Mouse (Mus musculus) gastrocnemius, adult 2 months (tissue): Measurements from ENCODE around the gene Cirbp. TPM values are rescaled to one million over a fixed set of nuclear protein-coding genes. Genes with fewer than 3 reads are reported as not detected.

Experiments used
- DNase-seq: peaks from one replicate; pipeline ENCODE4 v3.0.0; 2022
- H3K27ac ChIP-seq: fragments of 200-600 bp; 2 replicates; pipeline ENCODE4 v1.8.1; 2022; ENCODE audit warnings: mild to moderate bottlenecking
- H3K4me3 ChIP-seq: fragments of 200-600 bp; 2 replicates; pipeline ENCODE4 v1.8.1; 2022; ENCODE audit warnings: mild to moderate bottlenecking, moderate library complexity
- CTCF ChIP-seq: fragments of 200-600 bp; IDR thresholded peaks from 2 replicates; pipeline ENCODE4 v1.8.1; 2022; ENCODE audit warnings: antibody characterized with exemption, mild to moderate bottlenecking, moderate library complexity
- intact Hi-C: fragments of 180-260 bp; cut with DNase I; formaldehyde crosslinking; loops from one replicate; pipeline ENCODE4 v1.15.1; 2025
- total RNA-seq, 2 experiments: library from RNA; stranded (reverse); gene quantifications; 2 replicates each; pipeline ENCODE4 v1.2.3; 2021

The Cirbp gene
- total RNA-seq, 2 experiments from 2014 or later = 22.1 to 30.7 TPM

DNA sequence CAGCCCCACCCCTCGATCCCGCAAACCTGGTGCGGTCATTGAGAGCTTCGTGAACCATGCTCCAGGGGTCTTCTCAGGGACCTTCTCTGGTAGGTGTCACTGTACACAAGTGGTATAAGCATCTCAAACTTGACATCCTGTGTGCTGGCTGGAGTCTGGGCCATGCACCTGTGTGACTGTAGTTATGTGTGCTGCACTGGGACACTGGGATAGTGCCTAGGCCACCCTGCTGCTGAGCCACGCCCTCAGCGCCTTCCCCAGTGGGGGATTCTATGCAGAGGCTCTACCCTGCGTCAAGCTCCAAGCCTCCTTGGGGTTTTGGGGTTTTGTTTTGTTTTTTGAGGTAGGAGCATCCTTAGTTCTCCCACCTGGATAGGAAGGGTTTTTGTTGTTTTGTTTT lies 11.4 kb upstream of the Cirbp start:
- TF ChIP-seq CTCF = no peak
- Histone ChIP-seq H3K4me3 (no peak overlapping the region), H3K27ac (peak overlapping the region; percentile 20; the same call in 1 of the 2 replicates)
- intact Hi-C loops = no loop called here
- no peak for DNase-seq

DNA sequence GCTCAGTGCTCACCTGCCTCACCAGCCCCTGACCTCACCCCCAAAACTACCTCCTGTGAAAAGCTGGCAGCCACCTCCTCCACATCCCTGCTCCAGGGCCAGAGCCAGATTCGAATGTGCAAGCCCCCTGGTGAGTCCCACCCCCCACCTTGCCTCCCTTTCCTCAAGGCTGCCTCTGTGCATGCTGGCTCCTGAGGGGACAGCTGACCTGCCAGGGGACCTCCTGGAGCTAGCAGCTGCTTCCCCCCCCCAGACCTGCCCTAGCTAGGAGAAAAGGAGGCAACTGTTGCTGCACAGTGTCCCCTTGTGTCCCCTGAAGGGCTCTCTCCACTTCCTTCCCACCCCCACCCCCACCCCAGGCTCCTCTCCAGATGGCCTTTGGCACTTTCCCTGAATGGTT lies 10.5 kb upstream of the Cirbp start:
- Histone ChIP-seq H3K4me3 (no peak overlapping the region), H3K27ac (peak overlapping the region; percentile 93)
- DNase-seq = no peak
- intact Hi-C loops = no loop called here
- no peak for TF ChIP-seq CTCF

GRCm38 (mm10) chr10:80156002-80156751 lies 9.6 kb upstream of the Cirbp start:
- Histone ChIP-seq H3K4me3 (peak overlapping the region; percentile 51), H3K27ac (peak overlapping the region; percentile 93)
- intact Hi-C loops = no loop called here
- DNase-seq = peak; percentile 22
- TF ChIP-seq CTCF = no peak

DNA sequence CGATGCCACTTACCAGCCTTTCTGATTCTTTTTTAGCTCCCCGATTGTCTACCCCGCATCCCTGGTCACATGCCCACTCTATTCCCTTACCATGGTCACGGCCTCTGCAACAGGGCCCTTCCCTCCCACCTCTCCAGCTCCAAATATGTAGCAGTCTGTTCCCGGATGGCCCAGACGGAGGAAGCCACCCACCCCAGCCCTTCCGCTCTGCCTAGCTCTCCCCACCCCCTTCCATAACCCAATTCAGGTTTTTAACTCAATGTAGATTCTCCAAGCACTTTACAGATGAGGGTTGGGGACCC lies 9.1 kb upstream of the Cirbp start:
- intact Hi-C loops = no loop called here
- Histone ChIP-seq H3K4me3 (peak overlapping the region; percentile 51), H3K27ac (peak overlapping the region; percentile 93)
- TF ChIP-seq CTCF = no peak
- DNase-seq = peak; percentile 57

- TF ChIP-seq CTCF = no peak
- intact Hi-C loops = no loop called here
- DNase-seq = no peak
- Histone ChIP-seq H3K4me3 (peak overlapping the region; percentile 51), H3K27ac (peak overlapping the region; percentile 93)
Observed at GRCm38 (mm10) chr10:80157141-80157929, 8.4 kb upstream of the Cirbp start.

DNA sequence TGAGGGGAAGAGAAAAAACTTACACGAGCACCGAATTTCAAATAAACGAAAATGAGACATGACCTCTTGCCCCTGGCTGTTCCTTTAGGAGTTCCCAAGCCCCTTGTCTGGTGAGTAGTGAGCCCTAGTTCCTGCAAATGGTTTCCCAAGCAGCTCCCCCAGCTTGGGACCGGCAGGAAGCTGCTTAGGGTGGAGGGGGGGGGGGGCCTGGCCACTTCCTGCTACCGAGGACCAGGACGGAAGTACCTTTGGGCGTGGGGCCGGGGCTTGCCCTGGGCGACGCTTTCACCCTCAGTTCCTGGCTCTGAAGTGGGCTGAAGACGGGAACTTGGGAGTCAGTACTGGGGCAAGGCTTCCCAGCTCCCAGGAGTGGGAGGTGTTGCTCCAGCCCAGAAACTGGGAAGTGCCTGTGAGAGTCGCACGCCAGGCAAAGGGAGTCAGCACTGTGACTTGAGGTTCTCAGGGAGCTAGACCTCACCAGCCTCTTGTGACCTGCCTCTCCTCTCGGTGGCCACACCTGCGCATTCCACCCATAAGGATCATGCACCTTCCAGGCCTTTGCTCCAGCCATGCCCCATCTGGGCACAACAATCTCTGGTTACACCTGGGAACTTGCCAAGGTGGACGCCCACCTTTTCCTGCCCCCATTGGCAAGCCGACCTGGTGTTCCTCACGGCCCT lies 7.3 kb upstream of the Cirbp start:
- DNase-seq = peak; percentile 77
- Histone ChIP-seq H3K27ac (peak overlapping the region; percentile 93), H3K4me3 (peak overlapping the region; percentile 73)
- no peak for TF ChIP-seq CTCF
- intact Hi-C loops = no loop called here

DNA sequence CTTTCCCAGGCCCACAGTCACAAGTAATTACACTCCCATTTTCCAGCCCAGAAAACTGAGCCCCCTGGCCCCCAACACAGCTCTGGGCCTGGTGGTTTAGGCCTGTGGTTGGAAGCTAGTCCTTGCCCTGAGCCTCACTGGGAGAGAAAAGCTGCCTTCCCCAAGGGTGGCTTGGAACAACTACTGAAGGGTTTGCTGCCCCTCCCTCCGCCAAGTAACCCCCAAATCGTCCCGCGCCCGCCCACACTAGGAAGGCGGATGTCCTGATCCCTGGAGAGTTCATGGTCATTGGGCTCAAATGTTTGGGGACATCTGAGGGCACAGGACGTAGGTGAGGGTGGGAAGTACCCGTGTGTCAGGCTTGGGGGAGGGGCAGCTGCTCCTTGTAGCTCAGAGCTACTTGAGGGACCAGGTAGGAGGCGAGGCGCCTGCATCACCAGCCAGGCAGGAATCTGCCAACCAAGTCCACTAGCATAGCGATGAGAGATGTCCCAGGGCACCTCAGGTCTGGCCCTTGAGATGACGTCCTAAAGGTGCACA lies 6.7 kb upstream of the Cirbp start:
- peak overlapping the region; percentile 93 for H3K27ac ChIP-seq
- H3K4me3 ChIP-seq = peak overlapping the region; percentile 73
- peak; percentile 66 for DNase-seq
- intact Hi-C loops = no loop called here
- TF ChIP-seq CTCF = no peak

DNA sequence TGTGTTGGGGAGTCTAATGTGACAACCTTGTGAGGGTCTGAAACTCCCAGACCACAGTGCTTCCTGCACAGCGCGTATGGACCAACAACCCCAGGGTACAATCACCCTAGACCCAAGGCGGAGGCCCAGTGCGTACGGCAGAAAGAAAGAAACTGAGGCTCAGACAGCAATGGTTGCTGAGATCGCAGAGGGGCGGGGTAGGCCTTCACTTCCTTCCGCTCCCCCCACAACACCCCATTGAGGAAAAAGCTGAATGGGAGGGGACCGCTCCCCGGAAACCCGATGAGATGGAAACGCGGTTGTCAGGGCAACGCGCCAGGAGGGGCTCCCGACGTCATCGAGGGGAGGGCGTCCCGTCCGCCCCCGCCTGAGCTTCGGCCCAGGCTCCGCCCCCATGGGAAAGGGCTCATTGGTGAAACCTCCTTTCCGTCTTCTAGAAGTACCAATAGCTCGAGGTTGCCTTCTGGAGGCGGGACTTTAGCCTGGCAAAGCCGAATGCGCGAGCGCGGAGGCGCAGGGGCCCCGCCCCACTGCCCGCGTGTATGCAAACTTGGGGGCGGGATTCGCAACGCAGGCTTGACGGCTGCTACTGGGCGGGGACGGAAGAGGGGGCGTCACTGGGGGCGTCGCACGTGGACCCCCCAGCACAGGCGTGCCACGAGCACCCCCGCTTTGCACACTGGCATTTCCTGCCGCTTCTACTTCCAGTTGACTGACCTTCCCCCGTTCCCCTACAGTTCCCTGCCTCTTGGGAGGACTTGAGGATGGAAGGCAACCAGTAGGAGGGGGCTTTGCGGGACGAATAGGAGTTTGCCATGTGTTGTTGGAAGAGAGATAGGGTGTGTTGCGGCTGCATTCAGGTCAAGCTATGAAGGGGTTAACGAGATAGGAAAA lies 6.0 kb upstream of the Cirbp start:
- Histone ChIP-seq H3K4me3 (peak overlapping the region; percentile 73), H3K27ac (peak overlapping the region; percentile 93)
- no peak for TF ChIP-seq CTCF
- intact Hi-C loops = no loop called here
- peak; percentile 98 for DNase-seq

GRCm38 (mm10) chr10:80160455-80161371 lies 5.1 kb upstream of the Cirbp start:
- Histone ChIP-seq H3K4me3 (peak overlapping the region; percentile 73), H3K27ac (peak overlapping the region; percentile 93)
- DNase-seq = peak; percentile 84
- intact Hi-C loops = no loop called here
- no peak for TF ChIP-seq CTCF

GRCm38 (mm10) chr10:80161522-80162242 lies 4.1 kb upstream of the Cirbp start:
- Histone ChIP-seq H3K27ac (peak overlapping the region; percentile 93), H3K4me3 (peak overlapping the region; percentile 73)
- TF ChIP-seq CTCF = no peak
- DNase-seq = no peak
- intact Hi-C loops = no loop called here
